Mouse (Mus musculus): ENCODE results near the gene B3gnt8.

- no peak for TF ChIP-seq MXI1 (IDR thresholded peaks at IDR 0.05; ENCODE audit: low read depth, low read length)
- TF ChIP-seq GATA1 (IDR thresholded peaks at IDR 0.05; ENCODE audit: low read depth, low read length), result no peak
- no peak for TF ChIP-seq CTCF (IDR thresholded peaks at IDR 0.05 in 2 of 3, conservative IDR thresholded peaks at IDR 0.05 in 1 of 3; ENCODE audit: control insufficient read depth in 1 of 3, insufficient read depth in 1 of 3, low read depth in 2 of 3, low read length in 3 of 3, poor library complexity in 1 of 3, severe bottlenecking in 1 of 3)
- TF ChIP-seq TCF12 (IDR thresholded peaks at IDR 0.05; ENCODE audit: low read depth, low read length), result no peak
- no peak for TF ChIP-seq POLR2A (IDR thresholded peaks at IDR 0.05; ENCODE audit: control insufficient read depth in 1 of 2, insufficient read depth in 1 of 2, low read depth in 1 of 2, low read length in 2 of 2, poor library complexity in 1 of 2)
- no peak for TF ChIP-seq E2F4 (IDR thresholded peaks at IDR 0.05; ENCODE audit: borderline replicate concordance, low read depth, low read length)
- TF ChIP-seq EP300 (IDR thresholded peaks at IDR 0.05; ENCODE audit: low read depth in 1 of 2, low read length in 2 of 2), result no peak
- TF ChIP-seq TBP (IDR thresholded peaks at IDR 0.05; ENCODE audit: low read depth, low read length), result no peak
- TF ChIP-seq MAX (IDR thresholded peaks at IDR 0.05; ENCODE audit: low read length), result no peak
- TF ChIP-seq ZMIZ1 (IDR thresholded peaks at IDR 0.05; ENCODE audit: low read depth, low read length), result no peak
- no peak for TF ChIP-seq UBTF (IDR thresholded peaks at IDR 0.05; ENCODE audit: borderline replicate concordance, insufficient read depth, low read depth, low read length)
Measured at GRCm38 (mm10) chr7:25644136-25644535, 17.7 kb downstream of the B3gnt8 start.
